Mouse (Mus musculus) mature B cell (primary cell): ENCODE data around the gene Chn2.

Experiments
- in situ Hi-C: fragments of 300-500 bp; cut with MboI; formaldehyde crosslinking; loops from 2 replicates; pipeline ENCODE4 v1.14.3; 2019

Chn2 gene

DNA sequence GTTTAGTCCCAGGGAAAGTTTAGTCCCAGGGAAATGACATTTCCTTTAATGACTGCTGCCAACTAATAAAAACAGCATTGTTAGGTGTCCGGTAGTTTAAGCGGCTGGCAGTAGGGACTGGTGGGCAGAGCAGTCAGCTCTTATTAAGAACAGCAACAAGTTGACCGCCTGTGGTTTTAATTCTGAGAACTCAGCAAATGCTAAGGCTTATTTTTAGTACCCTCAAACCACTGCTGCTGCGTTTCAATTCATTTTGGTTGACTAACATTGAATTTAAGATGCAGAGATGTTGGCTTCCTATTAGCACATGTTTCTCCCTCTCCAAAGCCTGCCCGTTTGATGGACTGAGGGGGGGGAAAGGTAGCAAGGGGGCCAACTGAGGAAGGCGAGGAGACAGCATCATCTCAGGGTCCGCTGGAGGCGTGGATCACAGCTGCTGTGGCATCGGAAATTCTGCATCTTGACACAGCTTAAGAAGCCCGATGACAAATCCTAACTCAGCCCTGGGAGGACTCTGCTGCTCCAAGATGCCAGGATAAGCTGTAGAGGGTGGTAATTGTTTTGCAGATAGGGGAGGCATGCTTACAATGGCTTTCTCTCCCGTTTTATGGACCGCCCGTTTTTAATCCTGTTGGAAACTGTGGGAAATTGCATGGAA lies 2.2 kb downstream of the Chn2 start:
- in situ Hi-C loops, result no loop called here

DNA sequence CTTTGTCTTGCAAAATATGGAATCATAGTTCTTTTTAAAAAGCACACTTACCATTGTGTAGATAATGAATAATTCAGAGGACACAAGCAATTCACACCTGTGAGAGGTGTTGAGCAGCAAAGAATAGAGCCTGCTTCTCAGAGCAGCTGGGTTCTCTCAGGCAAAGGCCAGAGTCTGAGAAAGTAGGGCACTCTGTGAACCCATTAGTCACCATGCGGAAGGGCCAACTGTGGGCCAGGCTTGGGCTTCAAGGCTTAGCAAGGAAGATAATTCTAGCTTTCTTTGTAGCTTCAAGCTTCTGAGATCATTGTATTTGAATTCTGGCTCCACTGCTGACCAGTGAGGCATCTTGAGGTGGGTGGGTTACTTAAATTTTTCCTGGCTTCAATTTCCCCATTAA lies 2.8 kb downstream of the Chn2 start:
- in situ Hi-C loops, result no loop called here

DNA sequence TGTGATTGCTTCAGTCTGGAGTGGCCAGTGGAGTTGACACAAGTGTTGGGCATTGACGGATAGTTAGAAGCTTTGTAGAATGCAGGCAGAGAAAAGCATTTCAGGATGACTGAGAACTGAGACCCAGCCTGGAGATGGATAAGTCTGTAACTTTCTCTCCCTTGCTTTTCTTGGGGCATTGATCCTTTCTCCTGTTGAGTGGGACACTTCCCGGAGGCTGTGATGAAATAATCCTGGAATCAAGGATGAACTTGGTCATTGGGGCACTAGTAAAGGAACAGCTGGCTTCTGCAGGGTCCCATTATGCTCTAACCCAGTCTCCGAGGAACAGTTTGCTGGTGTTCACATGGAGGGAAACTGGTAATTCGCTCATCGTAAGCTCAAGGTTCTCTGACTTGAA lies 4.2 kb downstream of the Chn2 start:
- in situ Hi-C loops, result no loop called here

DNA sequence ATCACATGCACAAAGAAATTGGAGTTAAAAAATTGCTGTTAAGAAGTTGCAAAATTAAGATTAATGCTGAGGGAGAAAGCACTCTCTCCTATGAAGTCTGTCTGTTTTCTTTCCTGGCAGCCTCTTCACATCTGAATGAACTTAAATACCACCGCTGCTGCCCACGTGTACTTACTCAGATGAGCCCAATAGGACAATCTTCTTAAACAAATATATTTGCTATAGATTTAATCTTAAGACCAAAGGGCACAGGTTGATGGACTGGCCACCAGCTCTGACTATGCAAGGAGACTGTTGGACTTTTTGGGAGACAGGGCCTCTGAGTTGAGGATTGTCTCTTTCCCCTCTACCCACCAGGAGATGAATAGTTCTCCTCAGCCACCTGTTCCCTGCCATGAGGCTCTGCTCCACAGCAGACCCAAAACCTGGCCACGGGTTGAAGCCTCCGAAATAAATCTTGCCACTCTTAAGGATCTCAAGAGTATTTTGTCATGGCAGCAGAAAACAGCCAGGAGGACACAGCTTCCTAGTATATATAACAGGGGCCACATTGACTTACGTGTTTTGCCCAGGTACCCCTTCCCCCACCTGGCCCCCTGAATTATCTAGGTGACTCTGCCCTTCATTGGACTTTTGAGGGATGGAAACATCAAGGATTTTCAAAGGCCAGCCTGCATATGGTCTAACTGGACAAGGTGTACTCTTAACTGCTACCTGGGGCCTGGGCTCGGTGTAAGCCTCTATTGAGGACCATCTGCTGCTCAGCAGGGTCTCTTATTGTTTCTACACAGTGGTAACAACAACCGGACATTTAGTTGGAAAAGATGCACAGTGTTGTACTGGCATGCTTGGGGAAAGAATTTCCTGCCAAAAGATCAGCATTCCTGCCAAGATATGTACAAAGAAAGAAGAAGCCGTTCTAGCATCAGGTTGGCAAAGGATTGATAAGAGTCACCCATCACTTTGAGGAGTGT lies 6.7 kb downstream of the Chn2 start:
- in situ Hi-C loops, result no loop called here

DNA sequence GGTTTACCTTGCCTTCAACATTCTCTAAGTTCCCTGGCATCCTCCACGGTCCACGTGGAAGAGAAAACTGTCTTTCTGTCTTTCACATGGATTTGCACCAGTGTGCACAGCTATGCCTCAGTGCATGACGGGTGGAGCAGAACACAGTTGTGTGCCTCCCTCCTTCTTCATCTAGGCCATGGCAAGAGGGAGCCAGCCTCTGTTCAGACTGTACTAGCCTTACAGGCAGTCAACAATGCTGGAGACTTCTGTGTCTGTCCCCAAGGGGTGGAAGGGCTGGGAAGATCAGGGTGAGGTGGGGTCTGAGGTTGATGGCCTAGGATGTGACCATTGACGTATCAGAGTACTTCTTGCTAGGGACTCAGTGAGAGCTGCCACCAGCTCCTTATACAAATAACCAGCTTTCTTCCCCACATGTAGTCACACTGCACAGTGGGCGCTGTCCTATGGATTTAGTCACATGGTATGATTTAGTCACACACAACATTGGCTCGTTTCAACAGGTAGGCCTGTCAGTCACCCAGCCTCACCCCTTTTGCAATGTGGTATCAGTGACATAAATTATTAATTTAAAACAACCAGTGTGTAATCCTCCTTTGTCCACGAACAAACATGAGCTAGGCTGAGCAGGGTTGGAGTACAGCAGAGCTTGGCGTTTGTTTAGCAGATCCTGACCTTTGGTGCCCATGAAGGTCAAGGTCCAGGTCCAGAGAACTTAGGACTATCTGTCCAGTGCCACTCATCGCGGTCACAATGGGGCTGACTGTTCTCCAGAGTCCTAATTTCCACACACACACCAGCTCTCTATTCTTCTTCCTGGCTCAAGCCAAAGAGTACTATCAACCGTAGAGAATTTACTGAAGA lies 7.8 kb downstream of the Chn2 start:
- in situ Hi-C loops, result no loop called here

DNA sequence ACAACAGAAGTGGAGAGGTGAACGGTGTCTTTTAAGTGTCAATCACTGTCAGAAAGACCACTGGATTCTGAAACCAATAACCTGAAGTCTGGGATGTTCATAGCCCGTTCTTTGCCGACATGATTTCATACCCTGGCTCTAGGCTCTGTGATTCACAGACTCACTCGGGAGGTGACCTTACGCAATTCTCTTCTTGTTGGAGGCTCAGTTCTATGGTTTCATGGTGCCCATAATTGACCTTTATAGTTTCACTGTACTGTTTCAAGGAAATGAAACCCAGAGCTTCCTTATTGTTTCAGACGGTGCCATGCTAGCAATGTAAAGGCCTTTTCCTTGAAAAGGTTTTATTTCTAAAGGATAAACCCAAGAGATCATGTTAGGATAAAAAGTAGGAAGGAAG lies 9.4 kb downstream of the Chn2 start:
- in situ Hi-C loops, result no loop called here

DNA sequence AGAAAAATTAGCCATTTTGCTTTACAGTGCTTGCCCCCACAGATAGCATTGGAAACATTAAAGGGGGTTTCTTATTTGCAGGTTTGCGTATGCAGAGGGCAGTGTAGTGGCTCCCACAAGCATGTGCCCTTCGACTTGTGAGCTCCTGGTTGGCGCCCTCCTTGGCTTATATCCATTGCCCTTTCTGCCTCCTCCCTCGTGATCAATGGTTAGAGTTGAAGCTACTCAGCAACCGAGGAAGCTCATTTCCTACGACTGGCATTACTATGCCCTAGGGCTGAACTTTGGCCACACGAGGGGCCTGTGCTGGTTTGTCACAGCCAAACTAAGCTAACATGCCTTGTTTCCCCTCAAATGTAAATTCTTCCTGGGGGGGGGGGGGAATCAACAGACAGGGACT lies 11.8 kb downstream of the Chn2 start:
- in situ Hi-C loops, result no loop called here

DNA sequence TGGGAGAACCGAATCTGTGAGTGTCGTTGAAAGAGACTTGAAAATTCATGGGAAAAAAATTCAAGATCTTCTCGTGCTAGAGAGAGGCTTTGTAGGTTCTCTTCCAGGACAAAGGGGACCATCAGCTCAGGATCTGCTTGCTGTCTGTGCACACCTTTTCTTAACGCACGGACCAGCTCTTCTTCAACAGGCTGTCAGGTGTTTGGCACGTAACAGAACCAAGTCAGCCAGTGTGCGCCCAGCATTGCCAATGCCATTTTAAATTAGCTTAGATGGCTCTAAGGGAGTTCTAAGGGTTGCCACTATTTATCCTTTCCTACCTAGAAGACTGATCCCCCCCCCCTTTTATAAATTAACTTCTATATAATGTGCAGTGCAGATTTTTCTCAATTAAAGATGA lies 12.8 kb downstream of the Chn2 start:
- in situ Hi-C loops, result no loop called here

DNA sequence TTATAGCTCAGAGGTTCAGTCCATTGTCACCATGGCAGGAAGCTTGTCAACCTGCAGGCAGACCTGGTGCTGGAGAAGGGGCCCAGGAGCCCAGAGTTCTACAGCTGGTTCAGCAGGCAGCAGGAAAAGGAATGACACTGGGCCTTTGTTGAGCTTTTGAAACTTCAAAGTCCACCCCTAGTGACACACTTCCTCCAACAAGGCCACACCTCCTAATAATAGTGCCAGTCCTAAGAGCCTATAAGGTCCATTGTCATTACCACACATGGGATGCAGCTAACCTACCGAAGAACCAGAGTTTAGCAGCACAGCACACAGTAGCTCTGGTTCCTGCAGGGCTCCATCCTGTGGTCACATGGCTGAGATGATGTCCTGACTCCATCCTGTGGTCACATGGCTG lies 13.3 kb downstream of the Chn2 start:
- in situ Hi-C loops, result no loop called here

DNA sequence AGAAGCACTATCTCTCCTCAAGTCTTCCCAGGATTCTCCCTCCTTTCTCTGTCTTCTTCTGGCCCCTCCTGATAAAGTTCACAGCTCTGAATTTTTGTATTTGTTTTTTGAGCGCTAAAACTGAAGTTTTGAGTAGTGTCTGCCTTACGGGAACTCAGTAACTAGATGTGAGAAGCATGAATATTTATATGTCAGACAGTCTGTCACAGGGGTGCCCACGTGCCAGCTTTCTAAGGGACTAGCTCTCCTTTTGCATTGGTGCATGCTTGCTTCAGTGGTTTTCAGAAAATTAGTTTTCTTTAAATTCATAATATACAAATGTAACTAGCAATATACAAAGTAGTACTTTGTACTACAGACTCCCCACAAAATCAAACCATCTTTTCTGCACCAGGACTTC lies 14.0 kb downstream of the Chn2 start:
- in situ Hi-C loops, result no loop called here

DNA sequence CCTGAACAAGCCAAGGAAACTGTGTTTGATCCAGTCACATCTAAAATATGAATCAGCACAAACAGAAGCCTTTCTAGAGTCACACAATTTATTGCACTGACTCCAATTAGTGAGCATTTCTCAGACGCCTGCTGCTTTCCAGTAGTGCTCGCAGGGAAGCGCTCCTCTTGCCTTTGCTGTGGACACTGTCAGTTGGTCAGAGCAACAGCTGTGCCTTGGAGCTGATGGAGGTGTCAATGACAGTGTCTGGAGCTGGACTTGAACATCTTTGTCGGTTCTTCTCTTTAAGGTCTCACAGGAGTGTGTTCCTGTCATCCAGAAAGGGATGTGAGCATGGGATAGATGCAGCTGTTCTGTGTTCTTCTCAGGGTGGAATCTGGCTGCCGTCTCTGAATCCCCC lies 16.0 kb downstream of the Chn2 start:
- in situ Hi-C loops, result no loop called here

DNA sequence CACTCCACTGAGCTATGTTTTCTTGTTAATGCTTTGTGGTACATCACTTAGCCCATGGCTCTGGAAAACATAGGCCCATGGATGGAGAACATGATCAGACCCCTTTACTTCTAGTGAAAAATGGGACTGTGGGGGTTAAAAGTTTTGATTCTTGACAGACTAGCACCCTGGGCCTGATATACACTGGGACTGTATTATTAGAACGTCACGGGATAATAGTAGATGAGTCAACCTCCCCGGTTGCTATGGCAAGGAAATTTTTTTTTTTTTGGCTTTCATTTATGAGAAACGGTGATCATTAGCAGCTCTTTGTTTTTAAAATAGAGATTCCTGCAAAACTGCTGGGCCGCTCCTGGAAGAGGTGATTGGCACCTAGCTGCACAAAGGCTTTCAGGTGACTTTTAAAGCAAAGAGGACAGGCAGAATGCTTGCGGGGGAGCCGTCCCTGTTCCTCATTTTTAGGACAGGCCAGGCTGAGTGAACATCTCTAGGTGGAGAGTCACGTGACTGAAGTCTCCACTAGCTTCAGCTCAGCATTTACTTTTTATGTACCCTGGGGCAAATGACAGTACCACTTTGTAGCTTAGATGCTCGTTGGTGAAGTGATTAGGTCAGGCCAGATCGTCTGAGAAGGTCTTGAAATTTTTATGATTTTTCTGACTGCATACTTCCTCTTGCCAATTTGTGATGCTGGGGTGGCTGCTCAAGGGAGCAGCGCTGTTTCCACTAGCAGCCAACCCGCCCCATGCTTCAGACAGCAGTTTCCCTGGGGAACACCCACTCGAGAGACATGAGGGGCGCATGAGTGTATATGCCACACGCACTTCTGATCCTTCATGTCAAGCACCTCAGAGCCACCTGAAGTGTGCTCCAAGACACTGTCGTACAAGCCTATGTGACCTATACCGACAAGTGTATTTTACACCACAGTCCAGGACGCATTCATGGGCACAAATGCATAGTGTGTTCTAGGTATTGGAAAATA lies 17.5 kb downstream of the Chn2 start:
- in situ Hi-C loops, result no loop called here

DNA sequence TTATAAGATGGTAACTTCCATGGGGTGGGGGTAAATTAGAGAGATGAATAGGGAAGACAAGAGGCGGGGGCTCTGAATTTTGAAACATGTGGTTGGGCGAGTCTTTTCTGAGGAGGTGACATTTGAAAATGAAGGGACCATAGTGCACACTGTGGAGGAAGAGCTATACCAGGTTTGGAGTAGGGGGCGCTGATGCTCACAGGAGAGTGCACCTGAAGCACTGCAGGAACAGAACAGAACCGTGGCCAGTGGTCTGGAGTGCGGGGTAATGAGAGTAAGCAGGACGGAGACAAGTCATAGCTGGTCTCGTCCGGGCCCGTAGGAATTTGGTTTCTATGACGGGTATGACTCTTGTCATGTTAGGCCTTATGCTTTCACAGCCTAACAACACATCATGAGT lies 18.3 kb downstream of the Chn2 start:
- in situ Hi-C loops, result no loop called here

DNA sequence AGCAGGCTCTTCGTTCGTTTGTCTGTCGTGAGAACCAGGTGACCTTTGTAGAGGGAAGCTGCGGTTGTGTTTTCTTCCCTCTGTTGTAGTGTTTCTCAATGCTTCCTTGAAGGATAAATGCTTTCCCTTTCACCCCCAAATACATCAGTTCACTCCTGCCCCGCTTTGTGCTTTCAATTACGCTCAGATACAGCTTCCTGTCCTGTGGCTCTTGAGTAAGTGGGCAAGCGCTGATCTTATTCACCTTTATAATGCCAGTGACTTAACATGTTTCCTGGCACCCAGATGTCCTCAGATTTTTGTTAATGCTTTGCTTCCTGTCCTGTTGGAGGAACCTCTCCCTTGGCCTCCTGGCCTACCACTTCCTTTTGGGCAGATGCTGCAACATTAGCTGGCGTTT lies 19.5 kb downstream of the Chn2 start:
- in situ Hi-C loops, result no loop called here

DNA sequence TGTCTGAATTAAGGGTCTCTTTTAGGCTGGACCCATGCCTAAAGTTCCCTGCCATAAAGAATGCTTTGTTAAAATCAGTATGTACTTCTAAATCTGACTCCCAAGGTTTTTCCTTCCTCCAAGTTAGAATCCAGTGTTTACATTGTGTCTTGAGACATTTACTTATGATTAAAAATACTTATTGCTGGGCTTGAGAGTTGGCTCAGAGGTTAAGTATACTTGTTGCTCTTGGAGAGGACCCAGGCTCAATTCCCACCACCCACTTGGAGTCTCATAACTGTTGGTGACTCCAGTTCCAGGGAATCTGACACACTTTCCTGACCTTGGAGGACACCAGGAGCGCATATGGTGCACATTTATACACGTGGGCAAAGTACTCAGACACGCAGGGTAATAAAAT lies 20.9 kb downstream of the Chn2 start:
- in situ Hi-C loops, result no loop called here

DNA sequence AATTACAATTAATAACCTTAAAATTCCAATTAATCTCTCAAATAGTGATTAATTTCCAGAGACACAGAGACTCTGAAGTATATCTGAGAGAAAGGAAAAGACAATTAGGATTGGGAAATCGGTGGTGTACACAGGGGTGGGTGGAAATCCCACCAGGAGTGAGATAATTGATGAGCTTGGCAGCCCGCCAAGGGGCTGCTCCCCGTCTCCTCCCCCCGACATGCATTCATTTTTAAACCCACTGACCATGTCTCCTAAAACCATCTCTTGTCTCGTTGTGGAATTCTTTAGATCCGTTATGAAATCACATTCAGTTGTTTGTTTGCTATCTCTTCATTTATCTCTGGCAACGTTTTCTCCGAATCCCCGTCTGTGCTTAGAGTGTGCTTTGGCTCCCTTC lies 22.0 kb downstream of the Chn2 start:
- in situ Hi-C loops, result no loop called here

DNA sequence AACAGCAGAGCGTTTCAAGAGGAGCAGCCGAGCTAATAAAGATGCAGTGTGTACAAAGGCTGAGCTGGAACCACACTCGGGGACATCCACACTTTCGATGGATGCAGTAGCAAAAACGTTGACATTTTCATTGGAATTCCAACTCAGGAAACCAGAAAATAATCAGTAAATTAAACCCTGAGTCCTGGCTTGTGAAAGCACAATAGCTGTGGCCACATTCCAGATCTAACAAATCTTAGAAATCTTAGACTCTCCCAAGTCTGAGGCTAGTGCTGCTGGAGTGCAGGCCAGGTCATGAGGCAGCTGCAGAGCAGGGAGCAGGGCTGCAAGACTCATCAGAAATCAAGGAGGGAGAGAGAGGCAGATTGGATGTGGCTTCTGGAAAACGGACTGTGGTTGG lies 24.5 kb downstream of the Chn2 start:
- in situ Hi-C loops, result no loop called here

DNA sequence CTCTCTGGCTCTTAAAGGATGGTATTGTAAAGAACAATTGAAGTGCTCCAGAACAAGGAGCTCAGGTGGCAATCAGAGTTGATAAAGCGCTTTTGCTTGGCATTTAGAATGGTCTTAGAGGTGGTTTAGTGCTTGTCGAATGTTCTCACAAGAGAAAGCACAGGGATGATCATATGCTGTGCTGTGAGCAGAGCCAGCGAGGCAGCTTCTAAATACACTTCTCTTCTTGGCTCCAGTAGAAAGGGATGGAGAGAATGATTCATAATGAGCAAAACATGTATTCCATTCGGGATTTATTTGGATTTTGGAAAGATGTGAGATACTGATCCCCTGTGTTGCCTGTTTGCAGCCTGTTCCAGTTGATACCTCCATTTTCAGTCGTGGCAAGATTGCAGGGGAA lies 28.0 kb downstream of the Chn2 start:
- in situ Hi-C loops, result no loop called here

DNA sequence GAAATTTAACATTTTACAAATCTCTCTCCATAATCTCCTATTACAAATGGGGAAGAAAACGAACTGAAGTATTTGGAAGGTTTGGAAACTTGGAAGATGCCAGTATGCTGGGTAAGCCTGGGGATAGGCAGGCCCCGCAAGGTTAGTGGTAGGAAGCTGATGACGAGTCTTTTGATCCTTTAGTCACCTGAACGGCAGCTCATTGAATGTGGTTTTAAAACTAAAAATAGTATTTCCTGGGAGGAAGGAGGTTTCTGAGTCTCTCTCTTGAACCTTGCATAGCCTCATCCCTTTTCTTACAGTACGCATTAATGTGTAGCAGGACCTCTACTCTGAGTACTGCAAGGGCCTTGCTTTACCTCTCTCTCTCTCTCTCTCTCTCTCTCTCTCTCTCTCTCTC lies 29.5 kb downstream of the Chn2 start:
- in situ Hi-C loops, result no loop called here

DNA sequence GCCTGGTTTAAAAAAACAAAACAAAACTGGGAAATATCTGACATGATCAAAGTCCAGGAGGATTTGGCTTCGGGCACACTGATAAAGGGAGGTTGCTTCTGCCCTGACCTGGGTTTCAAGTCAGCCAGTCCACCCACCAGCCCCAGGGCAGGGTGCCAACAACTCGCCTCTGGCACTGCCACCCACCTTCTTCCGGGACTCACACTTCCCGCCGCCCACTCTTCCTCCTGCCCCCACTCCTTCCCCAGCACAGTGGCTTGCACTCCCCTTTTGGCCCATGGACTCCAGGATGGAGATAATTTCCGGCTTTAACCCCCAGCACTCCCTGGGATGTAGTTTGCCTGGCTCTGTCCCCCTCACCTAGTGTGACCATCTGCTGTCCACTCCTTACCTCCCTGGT lies 31.4 kb downstream of the Chn2 start:
- in situ Hi-C loops, result no loop called here

DNA sequence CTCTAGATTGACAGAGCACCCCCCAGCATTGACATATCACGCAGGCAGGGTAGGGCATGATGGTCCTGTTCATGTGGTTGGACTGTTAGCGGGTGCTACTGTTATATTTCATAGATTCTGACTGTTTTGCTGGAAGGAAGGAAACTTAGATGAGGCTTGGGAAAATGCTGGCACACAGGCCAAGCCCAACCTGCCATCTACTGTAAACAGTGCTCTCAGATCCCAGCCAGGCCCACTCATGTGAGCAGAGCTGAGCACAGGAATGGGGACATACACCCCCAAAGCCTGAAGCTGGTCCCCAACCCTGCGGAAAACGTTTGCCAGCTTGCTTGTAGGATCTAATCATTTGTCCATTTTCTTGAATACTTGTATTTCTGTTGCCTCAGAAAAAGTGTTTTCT lies 32.1 kb downstream of the Chn2 start:
- in situ Hi-C loops, result no loop called here
